Mouse (Mus musculus) liver, embryonic 14.5 days (tissue): ENCODE measurements at regions not wholly inside any gene's neighbourhood (a gene's known extent, or its start where the extent isn't known, plus 50 kb on each side); places are given as distances from the start of the nearest gene placed in this dataset.

Experiments
- CTCF ChIP-seq: IDR thresholded peaks from 2 replicates; pipeline ENCODE4 v1.5.1; 2016; ENCODE audit warnings: antibody characterized with exemption, low read depth, control low read depth
- EP300 ChIP-seq: IDR thresholded peaks from 2 replicates; pipeline ENCODE4 v1.6.1; 2016; ENCODE audit warnings: antibody characterized with exemption, low read depth

GRCm38 (mm10) chr13:102319453-102319852, 373.9 kb upstream of the Cd180 start:
- TF ChIP-seq CTCF (no peak), EP300 (no peak)
